Comparison of ENCODE assay signal across 10 mouse cellular contexts in the genomic region with DNA sequence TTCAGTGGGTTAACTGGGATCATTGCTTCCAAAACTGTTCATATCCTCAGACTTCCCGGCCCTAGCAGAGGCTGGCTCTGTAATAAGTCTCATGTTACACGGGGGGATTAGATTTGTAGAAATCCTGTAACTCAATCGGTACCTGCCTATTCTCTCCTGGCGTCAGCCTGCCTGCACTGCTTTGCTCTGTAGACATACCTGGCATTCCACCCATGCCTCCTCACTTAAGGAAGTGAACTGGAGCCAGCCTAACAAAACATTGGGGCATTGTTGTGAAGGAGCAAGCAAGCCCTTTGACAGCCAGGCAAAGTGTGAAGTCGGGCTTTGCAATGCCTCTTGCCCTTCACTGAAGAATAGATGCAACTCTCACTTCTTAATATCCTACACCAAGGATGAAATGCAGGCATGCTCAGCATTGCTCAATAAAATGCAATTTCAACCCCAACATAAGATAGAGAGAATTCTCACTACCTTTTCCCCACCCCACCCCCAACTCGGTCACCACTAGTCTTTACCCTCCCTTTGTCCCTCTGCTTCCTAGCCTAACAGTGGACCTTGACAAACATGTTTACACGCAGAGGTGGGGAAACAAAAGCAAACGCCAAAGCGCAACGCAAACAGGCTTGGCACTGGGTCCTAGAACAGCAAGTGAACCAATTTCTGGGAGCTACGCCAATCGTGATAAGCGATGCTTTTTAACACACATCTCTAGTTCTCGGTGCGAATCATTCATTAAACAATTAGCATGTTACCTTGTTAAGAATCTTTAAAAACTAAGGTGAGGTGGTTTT.
DNase-seq lines count a peak whose midpoint lies in the region; ATAC-seq and TF ChIP-seq lines count a peak whose summit lies in the region.
"Had no signal": no experiment of that assay in that cellular context is flagged by ENCODE, and none has a peak within 500 bp of the region (broad histone marks: within the 10 kb centered on the region; RNA-seq: fewer than 3 reads in every experiment).

No protein-coding gene starts in this region.

- no peaks in the 10 kb centered on the region for H3K36me3 ChIP-seq in hindbrain, embryonic 16.5 days (ENCODE audit: control insufficient read depth, insufficient read depth, low read length)
- no peaks in the 10 kb centered on the region for H3K36me3 ChIP-seq in hindbrain, embryonic 13.5 days
- no peaks in the 10 kb centered on the region for H3K36me3 ChIP-seq in embryonic facial prominence, embryonic 14.5 days (ENCODE audit: control insufficient read depth, insufficient read depth, low read length)
- H3K36me3 ChIP-seq: G1E; neural tube, embryonic 13.5 days had no signal

- H3K27ac ChIP-seq in hindbrain, embryonic 16.5 days (ENCODE audit: low read depth, low read length), result no peak overlapping the region
- H3K27ac ChIP-seq in hindbrain, embryonic 13.5 days, result no peak overlapping the region
- H3K27ac ChIP-seq in embryonic facial prominence, embryonic 14.5 days (replicated peaks; ENCODE audit: low read depth, low read length), result no peak overlapping the region
- H3K27ac ChIP-seq in gastrocnemius, adult 2 months, result no peak overlapping the region
- H3K27ac ChIP-seq: neural tube, embryonic 13.5 days had no signal

- WGBS in hindbrain, embryonic 16.5 days, result 44% methylated on average over 15 of the region's 15 CpGs
- WGBS in hindbrain, embryonic 13.5 days, result 47% methylated on average over 15 of the region's 15 CpGs
- WGBS in embryonic facial prominence, embryonic 14.5 days, result 26% methylated on average over 15 of the region's 15 CpGs

- peak overlapping the region; percentile 9; the same call in 1 of the 2 replicates for H3K4me2 ChIP-seq in hindbrain, embryonic 16.5 days (ENCODE audit: low read length)
- H3K4me2 ChIP-seq in hindbrain, embryonic 13.5 days, result no peak overlapping the region
- H3K4me2 ChIP-seq in embryonic facial prominence, embryonic 14.5 days (ENCODE audit: low read depth, low read length), result no peak overlapping the region
- H3K4me2 ChIP-seq: neural tube, embryonic 13.5 days had no signal

- no peaks in the 10 kb centered on the region for H3K4me1 ChIP-seq in hindbrain, embryonic 16.5 days (ENCODE audit: control insufficient read depth, insufficient read depth, low read depth, low read length)
- no peaks in the 10 kb centered on the region for H3K4me1 ChIP-seq in hindbrain, embryonic 13.5 days (replicated peaks)
- H3K4me1 ChIP-seq in embryonic facial prominence, embryonic 14.5 days (ENCODE audit: control insufficient read depth, insufficient read depth, low read length), result no peaks in the 10 kb centered on the region
- H3K4me1 ChIP-seq: neural tube, embryonic 13.5 days had no signal

- DNase-seq in Muller cell, postnatal 12 days (ENCODE audit: inconsistent ontology term), result peak; percentile 12
- DNase-seq in embryonic facial prominence, embryonic 14.5 days (ENCODE audit: low spot score), result peak; percentile 77
- DNase-seq in lung, adult 18-20 months, result peak; percentile 32 to 51
- DNase-seq in gastrocnemius, adult 2 months, result no peak
- DNase-seq in spleen, postnatal 4 days (ENCODE audit: low spot score in 2 of 2), result no peak
- DNase-seq in ovary, adult 18-20 months (ENCODE audit: low spot score), result no peak

- H3K9ac ChIP-seq in hindbrain, embryonic 16.5 days (ENCODE audit: low read depth, low read length), result no peak overlapping the region
- no peak overlapping the region for H3K9ac ChIP-seq in hindbrain, embryonic 13.5 days
- H3K9ac ChIP-seq in embryonic facial prominence, embryonic 14.5 days (ENCODE audit: low read depth, low read length), result no peak overlapping the region
- H3K9ac ChIP-seq: neural tube, embryonic 13.5 days had no signal

- no peak overlapping the region for H3K4me3 ChIP-seq in hindbrain, embryonic 16.5 days (ENCODE audit: low read length)
- H3K4me3 ChIP-seq in hindbrain, embryonic 13.5 days, result no peak overlapping the region
- H3K4me3 ChIP-seq in embryonic facial prominence, embryonic 14.5 days (ENCODE audit: low read depth, low read length), result no peak overlapping the region
- no peak overlapping the region for H3K4me3 ChIP-seq in gastrocnemius, adult 2 months
- H3K4me3 ChIP-seq: neural tube, embryonic 13.5 days had no signal

- intact Hi-C loops in gastrocnemius, adult 2 months (cut with DNase I), result no loop called here

- H3K9me3 ChIP-seq in hindbrain, embryonic 16.5 days (ENCODE audit: control insufficient read depth, low read length), result no peaks in the 10 kb centered on the region
- H3K9me3 ChIP-seq in hindbrain, embryonic 13.5 days, result no peaks in the 10 kb centered on the region
- H3K9me3 ChIP-seq in embryonic facial prominence, embryonic 14.5 days (ENCODE audit: control insufficient read depth, low read length), result 0 out of 2 replicates have a peak, but pooled peaks cover 5% of the 10 kb centered on the region
- H3K9me3 ChIP-seq: neural tube, embryonic 13.5 days had no signal

- no peak for ATAC-seq in hindbrain, embryonic 16.5 days
- no peak for ATAC-seq in hindbrain, embryonic 13.5 days (ENCODE audit: low FRiP score)
- ATAC-seq in embryonic facial prominence, embryonic 14.5 days (ENCODE audit: low read depth), result peak; percentile 94

- no peak for TF ChIP-seq CTCF in gastrocnemius, adult 2 months (IDR thresholded peaks at IDR 0.05)

- no peaks in the 10 kb centered on the region for H3K27me3 ChIP-seq in hindbrain, embryonic 16.5 days (replicated peaks; ENCODE audit: control insufficient read depth, insufficient read depth, low read length)
- no peaks in the 10 kb centered on the region for H3K27me3 ChIP-seq in hindbrain, embryonic 13.5 days
- H3K27me3 ChIP-seq in embryonic facial prominence, embryonic 14.5 days (replicated peaks; ENCODE audit: control insufficient read depth, insufficient read depth, low read length), result no peaks in the 10 kb centered on the region
- H3K27me3 ChIP-seq: neural tube, embryonic 13.5 days had no signal

Comparison
In these comparisons a context has a peak if more than half of its experiments do, and no peak if none do; other contexts are left out.
1. DNase-seq: peak in Muller cell, postnatal 12 days (single experiment), embryonic facial prominence, embryonic 14.5 days (single experiment) and lung, adult 18-20 months (2 of 2); none in gastrocnemius, adult 2 months (single experiment), spleen, postnatal 4 days (0 of 2) and ovary, adult 18-20 months (single experiment).